Mouse (Mus musculus) bone marrow macrophage, adult 2 months (primary cell): Measurements from ENCODE around the gene Tas2r135. TPM values are rescaled to one million over a fixed set of nuclear protein-coding genes. Genes with fewer than 3 reads are reported as not detected.

Experiments
- H3K27ac ChIP-seq: 2 replicates; pipeline ENCODE4 v1.5.1; 2012; ENCODE audit warnings: low read depth, low read length; ENCODE audit not compliant: insufficient read depth
- H3K4me1 ChIP-seq: 2 replicates; pipeline ENCODE4 v1.6.1; 2012; ENCODE audit warnings: low read length; ENCODE audit not compliant: control insufficient read depth, insufficient read depth
- H3K4me3 ChIP-seq: 2 replicates; pipeline ENCODE4 v1.5.1; 2012; ENCODE audit warnings: mild to moderate bottlenecking, low read length, moderate library complexity; ENCODE audit not compliant: insufficient read depth
- CTCF ChIP-seq: IDR thresholded peaks from 2 replicates; pipeline ENCODE4 v1.5.1; 2012; ENCODE audit warnings: low read depth, mild to moderate bottlenecking, low read length, moderate library complexity
- POLR2A ChIP-seq: IDR thresholded peaks from 2 replicates; pipeline ENCODE4 v1.6.1; 2012; ENCODE audit warnings: mild to moderate bottlenecking, low read depth, low read length, borderline replicate concordance
- polyA plus RNA-seq: library from polyadenylated mRNA; stranded (reverse); fragments of >200 nt; gene quantifications from 2 replicates; pipeline ENCODE4 v1.2.4, GENCODE M21; 2012; ENCODE audit not compliant: missing spikeins, insufficient read depth, insufficient read length

Gene Tas2r135
- polyA plus RNA-seq, 1 experiment: not detected

GRCm38 (mm10) chr6:42373669-42374430 lies 31.4 kb upstream of the Tas2r135 start:
- no peak for TF ChIP-seq CTCF
- no peak for TF ChIP-seq POLR2A
- Histone ChIP-seq H3K27ac (no peak overlapping the region), H3K4me3 (peak overlapping the region; percentile 47), H3K4me1 (peaks cover 4% of the 10 kb centered on the region; the same call in 1 of the 2 replicates)

GRCm38 (mm10) chr6:42374701-42375100 lies 30.5 kb upstream of the Tas2r135 start:
- Histone ChIP-seq H3K4me1 (peaks cover 4% of the 10 kb centered on the region; the same call in 1 of the 2 replicates), H3K4me3 (no peak overlapping the region), H3K27ac (no peak overlapping the region)
- TF ChIP-seq CTCF: no peak
- no peak for TF ChIP-seq POLR2A

GRCm38 (mm10) chr6:42375131-42375530 lies 30.1 kb upstream of the Tas2r135 start:
- TF ChIP-seq CTCF: no peak
- Histone ChIP-seq H3K4me1 (peaks cover 4% of the 10 kb centered on the region; the same call in 1 of the 2 replicates), H3K27ac (no peak overlapping the region), H3K4me3 (no peak overlapping the region)

DNA sequence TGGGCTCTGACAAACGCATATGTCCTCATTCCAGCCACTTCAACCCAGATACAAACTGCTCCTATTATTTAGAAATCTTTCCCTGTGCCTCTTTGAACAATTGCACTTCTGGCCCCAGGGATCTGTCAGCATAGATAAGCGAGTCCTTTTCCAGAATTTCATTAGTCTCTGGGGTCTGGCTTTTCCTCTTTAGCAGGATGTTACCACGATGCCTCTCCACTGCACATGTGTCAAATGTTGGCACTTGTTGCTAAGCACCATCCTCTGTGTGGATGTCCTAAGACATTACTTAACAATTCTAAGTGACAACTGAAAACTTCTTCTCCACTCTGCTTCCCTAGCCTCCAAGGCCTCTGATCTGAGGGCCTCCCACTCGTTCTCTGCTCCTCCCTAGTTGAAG lies 29.2 kb upstream of the Tas2r135 start:
- TF ChIP-seq POLR2A (no peak), CTCF (no peak)
- H3K4me1 ChIP-seq: peaks cover 4% of the 10 kb centered on the region; the same call in 1 of the 2 replicates
- no peak overlapping the region for H3K27ac ChIP-seq
- no peak overlapping the region for H3K4me3 ChIP-seq

DNA sequence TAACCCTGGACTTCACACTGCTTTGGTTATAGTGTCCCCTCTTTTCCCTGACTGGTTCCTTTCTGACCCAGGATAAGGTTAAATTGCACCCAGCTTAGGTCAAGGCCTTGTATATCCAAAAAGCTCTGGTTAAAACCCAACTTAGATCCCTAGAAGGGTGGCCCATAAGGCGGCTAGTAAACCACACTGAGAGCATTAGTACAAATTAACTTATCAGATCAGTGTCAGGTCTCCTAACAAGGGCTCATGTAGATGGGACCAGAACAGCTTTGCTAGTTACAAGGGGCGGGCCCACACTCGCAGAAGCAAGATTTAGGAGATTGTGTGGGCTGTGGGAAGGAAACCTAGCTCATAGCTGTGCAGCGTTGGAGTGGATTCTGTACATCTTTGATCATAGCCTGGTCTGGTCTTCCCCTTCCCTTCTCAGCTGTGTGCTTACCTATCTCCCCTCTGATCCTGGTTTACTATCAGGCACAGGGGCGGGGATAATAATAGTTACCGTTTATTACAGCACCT lies 28.7 kb upstream of the Tas2r135 start:
- Histone ChIP-seq H3K4me3 (no peak overlapping the region), H3K4me1 (peaks cover 4% of the 10 kb centered on the region; the same call in 1 of the 2 replicates), H3K27ac (no peak overlapping the region)
- TF ChIP-seq POLR2A (no peak), CTCF (no peak)

GRCm38 (mm10) chr6:42377280-42377679 lies 28.0 kb upstream of the Tas2r135 start:
- Histone ChIP-seq H3K4me1 (peaks cover 4% of the 10 kb centered on the region; the same call in 1 of the 2 replicates), H3K4me3 (no peak overlapping the region), H3K27ac (no peak overlapping the region)
- TF ChIP-seq CTCF (no peak), POLR2A (no peak)

DNA sequence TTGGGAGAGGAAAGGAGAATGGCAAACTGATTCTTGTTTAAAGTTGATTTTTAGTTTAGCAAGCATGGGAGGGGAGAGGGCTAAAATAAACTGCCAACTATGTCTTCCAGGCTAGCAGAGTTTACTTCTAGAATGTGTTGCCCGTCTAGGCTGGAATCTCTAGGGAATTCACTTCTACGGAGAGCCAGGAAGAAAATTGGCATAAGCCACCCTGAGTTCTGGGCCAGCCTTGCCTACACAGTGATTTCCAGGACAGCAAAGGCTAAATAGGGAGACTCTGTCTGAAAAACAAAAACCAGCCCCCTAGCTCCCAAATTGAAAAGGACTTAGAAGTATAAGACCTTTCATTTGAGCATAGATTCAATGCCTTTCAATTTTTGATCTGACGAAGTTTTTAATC lies 25.7 kb upstream of the Tas2r135 start:
- no peak overlapping the region for H3K27ac ChIP-seq
- no peaks in the 10 kb centered on the region for H3K4me1 ChIP-seq
- no peak overlapping the region for H3K4me3 ChIP-seq
- TF ChIP-seq CTCF: no peak
- TF ChIP-seq POLR2A: no peak

DNA sequence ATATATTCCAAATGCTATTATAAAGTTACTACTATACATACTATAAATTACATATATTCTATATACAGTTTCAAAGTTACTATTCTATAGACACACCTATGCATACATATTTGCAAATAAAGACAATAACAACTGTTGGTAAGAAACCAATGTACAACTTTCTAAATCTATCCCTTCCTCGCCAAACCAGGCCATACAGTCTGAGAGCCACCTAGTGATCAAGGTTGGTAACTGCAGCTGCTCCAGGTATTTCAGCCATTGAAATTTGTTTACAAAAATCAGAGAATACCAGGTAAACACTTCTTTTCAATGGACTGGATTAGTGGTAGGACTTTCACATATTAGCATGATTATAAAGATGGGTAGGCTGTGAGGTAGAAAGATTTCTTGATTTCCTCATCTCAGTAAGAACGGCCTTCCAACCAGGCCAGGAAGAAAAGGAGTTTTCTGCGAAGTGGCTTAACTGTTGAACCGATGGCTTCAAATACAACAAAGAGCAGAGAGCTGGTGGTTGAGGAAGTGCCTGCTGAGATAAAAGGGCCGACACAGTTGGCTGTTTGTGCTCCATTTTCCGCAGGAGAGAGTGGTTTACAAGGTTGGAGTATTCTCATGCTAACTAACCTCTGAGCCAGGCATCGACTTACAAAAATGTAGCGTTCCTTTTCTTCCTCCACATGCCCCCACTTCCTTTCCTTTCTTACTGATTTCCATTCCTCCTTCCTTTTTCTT lies 24.7 kb upstream of the Tas2r135 start:
- H3K4me3 ChIP-seq: no peak overlapping the region
- no peak for TF ChIP-seq CTCF
- no peak for TF ChIP-seq POLR2A
- H3K27ac ChIP-seq: no peak overlapping the region
- H3K4me1 ChIP-seq: no peaks in the 10 kb centered on the region

- Histone ChIP-seq H3K4me3 (no peak overlapping the region), H3K4me1 (no peaks in the 10 kb centered on the region), H3K27ac (no peak overlapping the region)
- TF ChIP-seq CTCF (no peak), POLR2A (no peak)
Observed at GRCm38 (mm10) chr6:42381221-42381620, 24.0 kb upstream of the Tas2r135 start.

- TF ChIP-seq POLR2A (no peak), CTCF (no peak)
- H3K4me3 ChIP-seq: no peak overlapping the region
- no peaks in the 10 kb centered on the region for H3K4me1 ChIP-seq
- no peak overlapping the region for H3K27ac ChIP-seq
Observed at GRCm38 (mm10) chr6:42381916-42382381, 23.3 kb upstream of the Tas2r135 start.
